Mouse (Mus musculus) liver, postnatal 0 days (tissue): ENCODE results near the gene Ipo13. TPM values are rescaled to one million over a fixed set of nuclear protein-coding genes. Genes with fewer than 3 reads are reported as not detected.

Source experiments
- ATAC-seq: fragments of 200-750 bp; cut with Nextera tagmentation; 2 replicates; pipeline ENCODE4 v1.8.0; 2017; ENCODE audit warnings: mild to moderate bottlenecking, moderate library complexity
- DNase-seq: peaks from one replicate; pipeline ENCODE4 v3.0.0-alpha.2; 2016
- H3K27ac ChIP-seq: fragments of 300-500 bp; sonication (generic); 2 replicates; pipeline ENCODE4 v1.5.1; 2014; ENCODE audit warnings: antibody characterized with exemption, moderate library complexity, mild to moderate bottlenecking, low read depth
- H3K27me3 ChIP-seq: fragments of 300-500 bp; sonication (generic); 2 replicates; pipeline ENCODE4 v1.6.1; 2014; ENCODE audit warnings: low read length, control low read depth, mixed read lengths; ENCODE audit not compliant: insufficient read depth
- H3K36me3 ChIP-seq: fragments of 300-500 bp; sonication (generic); replicated peaks from 2 replicates; pipeline ENCODE4 v1.6.1; 2014; ENCODE audit warnings: mild to moderate bottlenecking, control low read depth, low read length, moderate library complexity, mixed read lengths; ENCODE audit not compliant: insufficient read depth
- H3K4me1 ChIP-seq: fragments of 300-500 bp; sonication (generic); 2 replicates; pipeline ENCODE4 v1.6.1; 2014; ENCODE audit warnings: antibody characterized with exemption, mild to moderate bottlenecking, control low read depth; ENCODE audit not compliant: insufficient read depth
- H3K4me2 ChIP-seq: fragments of 300-500 bp; sonication (generic); 2 replicates; pipeline ENCODE4 v1.6.1; 2014; ENCODE audit warnings: low read depth, mild to moderate bottlenecking, low read length, moderate library complexity, mixed read lengths
- H3K4me3 ChIP-seq: fragments of 300-500 bp; sonication (generic); 2 replicates; pipeline ENCODE4 v1.5.1; 2014; ENCODE audit warnings: low read depth, low read length
- H3K9ac ChIP-seq: fragments of 300-500 bp; sonication (generic); replicated peaks from 2 replicates; pipeline ENCODE4 v1.6.1; 2014; ENCODE audit warnings: mild to moderate bottlenecking, moderate library complexity
- H3K9me3 ChIP-seq: fragments of 300-500 bp; sonication (generic); 2 replicates; pipeline ENCODE4 v1.6.1; 2016; ENCODE audit warnings: mild to moderate bottlenecking, control low read depth, low read length, mixed read lengths
- CTCF ChIP-seq: sonication (generic); IDR thresholded peaks from 2 replicates; pipeline ENCODE4 v1.5.1; 2016; ENCODE audit warnings: antibody characterized with exemption, low read depth
- EP300 ChIP-seq: IDR thresholded peaks from 2 replicates; pipeline ENCODE4 v1.6.1; 2016; ENCODE audit warnings: antibody characterized with exemption, low read depth, mild to moderate bottlenecking
- WGBS: fragments of 180-500 bp; shearing (Covaris S2); extraction: QIAGEN DNeasy Blood & Tissue Kit; methylation state at CpG from one replicate; pipeline ENCODE4 v1.1.7; 2014; ENCODE audit not compliant: insufficient replicate concordance; 5-methylcytosine and 5-hydroxymethylcytosine counted together
- polyA plus RNA-seq: library from polyadenylated mRNA; unstranded; fragments of >200 nt; fragmentation: Nextera tagmentation; extraction: Ambion mirVana; gene quantifications from 2 replicates; pipeline ENCODE4 v1.2.1, GENCODE M21; 2015

Ipo13 gene
- polyA plus RNA-seq, 1 experiment from 2014 or later: 7.7 TPM

GRCm38 (mm10) chr4:117895339-117895738 lies 19.5 kb downstream of the Ipo13 start:
- TF ChIP-seq EP300: no peak
- no peak for TF ChIP-seq CTCF
- no peaks in the 10 kb centered on the region for H3K9me3 ChIP-seq
- no peak for ATAC-seq

DNA sequence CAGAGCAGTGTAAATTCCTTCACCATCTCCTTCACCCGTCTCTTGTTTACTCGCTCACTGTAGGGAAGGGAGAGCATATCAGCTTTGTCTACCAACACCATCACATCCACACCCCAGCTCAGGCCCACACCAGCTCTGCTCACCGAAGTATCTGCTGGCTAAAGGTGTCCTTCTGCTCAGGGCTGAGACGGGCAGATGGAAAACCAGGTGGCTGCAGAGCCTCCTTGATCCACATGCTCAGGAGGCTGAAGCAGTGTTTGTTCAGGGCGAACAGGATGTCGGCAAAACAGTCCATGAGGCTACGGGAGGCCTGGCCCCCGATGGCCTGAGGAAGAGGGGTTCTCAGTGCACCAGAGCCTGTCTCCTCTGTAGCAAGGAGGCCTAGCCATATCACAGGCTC lies 20.2 kb downstream of the Ipo13 start:
- Histone ChIP-seq H3K27me3 (no peaks in the 10 kb centered on the region), H3K4me2 (no peak overlapping the region), H3K27ac (no peak overlapping the region), H3K36me3 (peaks cover 19% of the 10 kb centered on the region), H3K4me1 (peaks cover 7% of the 10 kb centered on the region), H3K4me3 (no peak overlapping the region), H3K9ac (no peak overlapping the region), H3K9me3 (no peaks in the 10 kb centered on the region)
- TF ChIP-seq EP300: no peak
- no peak for TF ChIP-seq CTCF
- no peak for DNase-seq
- WGBS: 87% methylated on average over 8 of the region's 8 CpGs
- ATAC-seq: no peak

More at GRCm38 (mm10) chr4:117895339-117895738, 19.5 kb downstream of the Ipo13 start:
- peaks cover 18% of the 10 kb centered on the region for H3K36me3 ChIP-seq
- DNase-seq: no peak
- H3K4me2 ChIP-seq: no peak overlapping the region
- no peaks in the 10 kb centered on the region for H3K27me3 ChIP-seq
- H3K4me1 ChIP-seq: peaks cover 7% of the 10 kb centered on the region
- no peak overlapping the region for H3K9ac ChIP-seq
- WGBS: 79% methylated on average over 7 of the region's 7 CpGs
- no peak overlapping the region for H3K4me3 ChIP-seq
- H3K27ac ChIP-seq: no peak overlapping the region

- Histone ChIP-seq H3K4me1 (peaks cover 7% of the 10 kb centered on the region), H3K4me3 (no peak overlapping the region), H3K36me3 (peaks cover 13% of the 10 kb centered on the region), H3K27ac (no peak overlapping the region), H3K9ac (no peak overlapping the region), H3K9me3 (no peaks in the 10 kb centered on the region), H3K4me2 (no peak overlapping the region), H3K27me3 (no peaks in the 10 kb centered on the region)
- ATAC-seq: no peak
- DNase-seq: peak; percentile 71
- WGBS: 23% methylated on average over 9 of the region's 9 CpGs
- TF ChIP-seq EP300 (no peak), CTCF (no peak)
Observed at GRCm38 (mm10) chr4:117893376-117893775, 21.4 kb downstream of the Ipo13 start.

- H3K27ac ChIP-seq: 0 out of 2 replicates have a peak within 1 kb of the TSS, but pooled peaks have one; percentile 2
- peak within 1 kb of the TSS; percentile 96 for H3K4me2 ChIP-seq
- WGBS: under 1% methylated on average over 21 of the region's 21 CpGs
- no peaks in the 10 kb centered on the region for H3K27me3 ChIP-seq
- ATAC-seq (peak; percentile 83), DNase-seq (peak; percentile 85)
- H3K4me1 ChIP-seq: peaks cover 11% of the 10 kb centered on the region
- peaks cover 13% of the 10 kb centered on the region for H3K36me3 ChIP-seq
- no peaks in the 10 kb centered on the region for H3K9me3 ChIP-seq
- TF ChIP-seq EP300 (no peak), CTCF (no peak)
- peak within 1 kb of the TSS; percentile 74 for H3K4me3 ChIP-seq
- peak within 1 kb of the TSS; percentile 61 for H3K9ac ChIP-seq
Observed at GRCm38 (mm10) chr4:117891738-117892161, 23.0 kb downstream of the Ipo13 start, which contains the start of gene Dph2. Gene Dph2, minus strand, starts transcription at chr4:117892032.

DNA sequence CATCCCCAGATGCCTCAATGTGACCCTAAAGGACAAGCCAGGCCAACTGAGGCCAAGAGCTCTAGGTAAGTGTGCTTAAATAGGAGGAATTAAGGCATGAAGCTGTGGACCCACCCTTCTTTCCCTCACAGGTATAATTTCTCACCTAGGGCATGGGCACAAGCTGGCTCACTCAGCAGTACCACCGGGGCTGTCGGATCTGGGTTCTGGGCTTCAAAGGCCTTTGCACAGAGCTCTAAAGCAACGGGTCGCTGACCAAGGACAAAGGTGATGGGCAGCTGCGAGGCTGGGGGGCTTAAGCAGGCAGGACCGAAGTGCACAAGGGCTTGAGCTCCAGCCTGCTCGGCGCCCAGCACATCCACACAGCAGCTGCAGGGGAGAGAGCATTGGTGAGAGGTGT lies 24.0 kb downstream of the Ipo13 start:
- Histone ChIP-seq H3K9me3 (no peaks in the 10 kb centered on the region), H3K27me3 (no peaks in the 10 kb centered on the region), H3K4me3 (no peak overlapping the region), H3K36me3 (peaks cover 15% of the 10 kb centered on the region), H3K4me1 (peaks cover 16% of the 10 kb centered on the region), H3K4me2 (peak overlapping the region; percentile 96), H3K9ac (no peak overlapping the region), H3K27ac (no peak overlapping the region)
- no peak for TF ChIP-seq EP300
- no peak for TF ChIP-seq CTCF
- ATAC-seq: no peak
- DNase-seq: no peak
- 86% methylated on average over 8 of the region's 8 CpGs for WGBS

DNA sequence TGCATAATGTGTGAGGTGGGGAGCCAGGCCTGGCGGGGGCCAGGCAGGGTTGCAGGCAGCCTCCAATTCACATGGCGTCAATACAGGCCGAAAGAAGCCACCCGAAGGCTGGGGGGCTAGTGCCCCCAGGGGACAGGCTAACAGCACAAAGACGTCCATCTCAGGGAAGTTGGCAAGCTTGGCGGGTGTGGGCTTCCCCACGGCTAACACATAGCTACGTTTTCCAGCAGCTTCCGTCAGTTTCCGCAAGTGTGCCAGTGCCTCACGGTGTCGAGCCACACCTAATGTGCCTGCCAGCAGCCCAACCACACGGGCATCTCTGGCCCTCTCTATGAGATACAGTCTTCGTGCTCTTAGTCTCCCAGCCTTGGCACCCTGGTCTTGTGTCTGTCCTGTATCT lies 24.8 kb downstream of the Ipo13 start:
- no peak overlapping the region for H3K4me3 ChIP-seq
- no peak overlapping the region for H3K9ac ChIP-seq
- no peak for ATAC-seq

GRCm38 (mm10) chr4:117889471-117889870 lies 25.3 kb downstream of the Ipo13 start:
- Histone ChIP-seq H3K4me1 (peaks cover 16% of the 10 kb centered on the region), H3K9me3 (no peaks in the 10 kb centered on the region), H3K27me3 (no peaks in the 10 kb centered on the region), H3K9ac (no peak overlapping the region), H3K4me3 (no peak overlapping the region), H3K4me2 (no peak overlapping the region), H3K27ac (no peak overlapping the region), H3K36me3 (peaks cover 27% of the 10 kb centered on the region)
- DNase-seq (no peak), ATAC-seq (no peak)
- TF ChIP-seq EP300 (no peak), CTCF (no peak)
- 82% methylated on average over 15 of the region's 15 CpGs for WGBS

More for the DNA sequence above, 24.8 kb downstream of the Ipo13 start:
- Histone ChIP-seq H3K4me1 (peaks cover 16% of the 10 kb centered on the region), H3K27ac (no peak overlapping the region), H3K4me2 (no peak overlapping the region), H3K27me3 (no peaks in the 10 kb centered on the region), H3K9me3 (no peaks in the 10 kb centered on the region), H3K36me3 (peaks cover 23% of the 10 kb centered on the region)
- DNase-seq: no peak
- TF ChIP-seq EP300: no peak
- TF ChIP-seq CTCF: no peak
- WGBS: 89% methylated on average over 14 of the region's 14 CpGs
